Mouse (Mus musculus): ENCODE results near the gene Ahr. TPM values are rescaled to one million over a fixed set of nuclear protein-coding genes. Genes with fewer than 3 reads are reported as not detected.

Ahr gene
- polyA plus RNA-seq, 1 experiment from 2014 or later, result 2.3 TPM

DNA sequence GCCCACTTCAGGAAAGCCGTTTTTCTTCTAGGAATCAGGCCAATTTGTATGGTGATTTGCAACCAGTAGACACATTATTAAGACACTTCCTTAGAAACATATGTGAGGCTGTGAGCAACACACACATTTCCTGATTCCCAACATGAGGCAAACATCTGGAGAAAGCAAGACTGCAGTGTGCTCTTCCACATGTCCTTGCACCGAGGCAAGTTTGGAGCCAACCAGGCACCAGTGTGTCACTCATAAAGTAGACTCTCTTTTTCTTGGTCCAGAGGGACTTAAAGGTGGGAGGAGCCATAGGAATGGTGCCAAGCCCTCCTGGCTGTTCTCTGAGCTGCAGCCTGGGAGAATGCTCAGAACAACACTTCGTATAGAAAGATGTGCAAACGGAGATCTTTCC is 39.6 kb downstream of the Ahr start:
- ATAC-seq (ENCODE audit: low FRiP score, low read depth), result no peak

DNA sequence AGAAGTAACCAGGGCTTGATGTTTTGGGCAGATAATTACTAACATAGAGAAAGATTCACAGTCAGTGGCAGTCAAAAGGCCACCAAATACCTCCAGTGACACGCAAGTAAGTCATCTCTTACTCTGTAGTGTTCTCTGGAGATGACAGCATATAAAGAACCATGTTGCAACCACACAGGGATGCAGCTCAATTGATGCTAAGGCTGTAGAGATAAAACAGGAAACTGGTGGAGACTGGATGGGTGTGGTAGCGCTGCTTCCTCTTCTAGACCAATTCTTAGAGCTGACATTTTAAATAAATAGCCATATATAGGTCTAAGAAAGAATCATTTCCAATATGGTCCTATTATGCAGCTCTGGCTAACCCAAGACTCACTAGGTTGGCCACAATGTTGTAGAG is 54.1 kb downstream of the Ahr start:
- H3K27me3 ChIP-seq, result no peaks in the 10 kb centered on the region
- no peak for ATAC-seq (ENCODE audit: low FRiP score, low read depth)
- WGBS, result 86% methylated on average over 2 of the region's 2 CpGs

More for the DNA sequence above, 39.6 kb downstream of the Ahr start:
- Histone ChIP-seq H3K9ac (replicated peaks) (no peak overlapping the region), H3K4me1 (no peaks in the 10 kb centered on the region), H3K27ac (replicated peaks) (no peak overlapping the region), H3K36me3 (no peaks in the 10 kb centered on the region), H3K27me3 (no peaks in the 10 kb centered on the region), H3K4me2 (replicated peaks) (no peak overlapping the region), H3K4me3 (no peak overlapping the region), H3K9me3 (no peaks in the 10 kb centered on the region)
- WGBS, result 80% methylated on average over 4 of the region's 4 CpGs

DNA sequence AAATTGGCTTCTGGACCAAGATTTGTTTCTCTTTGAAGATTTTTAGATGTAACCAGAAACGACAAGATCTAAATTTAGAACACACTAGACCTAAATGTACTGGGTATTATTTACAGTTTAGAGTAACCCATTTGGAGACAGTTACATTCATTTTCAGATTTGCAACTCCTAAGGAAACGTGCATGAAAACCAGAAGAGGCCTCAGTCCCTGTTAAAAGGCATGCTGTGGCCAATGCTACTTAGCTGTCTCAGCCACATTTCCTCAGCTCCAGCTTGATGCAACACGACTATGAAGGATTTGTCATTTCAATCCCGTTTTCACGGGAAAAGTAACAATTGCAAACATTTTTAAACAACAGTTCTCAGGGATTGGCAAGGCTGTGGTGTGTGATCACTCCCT is 55.9 kb downstream of the Ahr start:
- no peak overlapping the region for H3K9ac ChIP-seq (replicated peaks)
- no peak overlapping the region for H3K27ac ChIP-seq (replicated peaks)
- ATAC-seq (ENCODE audit: low FRiP score, low read depth), result no peak
- no peak overlapping the region for H3K4me3 ChIP-seq
- no peak overlapping the region for H3K4me2 ChIP-seq (replicated peaks)
- no peaks in the 10 kb centered on the region for H3K4me1 ChIP-seq
- H3K36me3 ChIP-seq, result no peaks in the 10 kb centered on the region
- 79% methylated on average over 5 of the region's 5 CpGs for WGBS
- H3K27me3 ChIP-seq, result no peaks in the 10 kb centered on the region
- H3K9me3 ChIP-seq, result no peaks in the 10 kb centered on the region

More for the DNA sequence above, 54.1 kb downstream of the Ahr start:
- Histone ChIP-seq H3K4me3 (no peak overlapping the region), H3K4me2 (replicated peaks) (no peak overlapping the region), H3K27ac (replicated peaks) (no peak overlapping the region), H3K9ac (replicated peaks) (no peak overlapping the region), H3K4me1 (no peaks in the 10 kb centered on the region), H3K9me3 (no peaks in the 10 kb centered on the region), H3K36me3 (no peaks in the 10 kb centered on the region)

DNA sequence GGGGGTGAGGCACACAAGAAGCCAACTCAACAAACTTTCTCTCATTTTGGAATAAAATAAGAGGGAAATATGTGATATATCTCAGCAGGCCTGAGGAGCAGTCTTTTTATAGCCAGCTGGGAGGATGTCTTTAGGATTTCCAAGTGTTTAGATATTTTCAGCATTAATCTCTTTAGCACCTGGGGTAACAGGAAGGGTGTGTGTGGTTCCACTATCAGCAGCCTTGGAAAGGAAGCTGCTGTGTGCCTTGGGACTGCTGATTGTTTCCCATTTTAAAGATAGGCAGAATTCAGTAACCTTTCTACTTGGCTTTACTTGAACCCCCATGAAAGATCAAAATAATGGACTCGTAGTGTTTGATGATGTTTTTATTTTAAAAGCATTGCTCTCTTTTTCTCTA is 71.4 kb downstream of the Ahr start:
- no peaks in the 10 kb centered on the region for H3K27me3 ChIP-seq
- H3K27ac ChIP-seq (replicated peaks), result no peak overlapping the region
- no peak for ATAC-seq (ENCODE audit: low FRiP score, low read depth)
- H3K9me3 ChIP-seq, result no peaks in the 10 kb centered on the region
- H3K9ac ChIP-seq (replicated peaks), result no peak overlapping the region
- WGBS, result 76% methylated on average over 1 of the region's 1 CpGs
- no peaks in the 10 kb centered on the region for H3K36me3 ChIP-seq
- H3K4me3 ChIP-seq, result no peak overlapping the region
- no peak overlapping the region for H3K4me2 ChIP-seq (replicated peaks)
- H3K4me1 ChIP-seq, result no peaks in the 10 kb centered on the region

DNA sequence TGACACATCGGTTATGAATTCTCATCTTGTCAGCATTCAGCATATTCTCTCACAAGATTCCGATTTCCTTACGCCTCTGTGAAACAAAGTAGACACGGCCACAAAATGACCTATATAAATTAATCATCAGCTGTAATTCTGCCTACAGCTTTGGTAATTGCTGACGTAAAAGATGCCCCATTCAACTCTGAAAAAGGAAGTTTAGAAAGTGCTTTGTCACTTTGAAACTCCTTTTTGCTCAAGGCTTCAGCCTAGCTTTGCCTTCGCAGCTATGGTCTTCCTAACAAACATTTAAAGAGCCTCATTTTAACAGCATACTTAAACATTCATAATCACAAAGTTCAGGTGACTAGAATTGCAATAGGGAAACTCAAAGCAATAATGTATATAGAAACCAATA is 72.2 kb downstream of the Ahr start:
- Histone ChIP-seq H3K27ac (replicated peaks) (no peak overlapping the region), H3K9me3 (no peaks in the 10 kb centered on the region), H3K27me3 (no peaks in the 10 kb centered on the region), H3K4me2 (replicated peaks) (no peak overlapping the region), H3K4me3 (no peak overlapping the region), H3K36me3 (no peaks in the 10 kb centered on the region), H3K4me1 (no peaks in the 10 kb centered on the region), H3K9ac (replicated peaks) (no peak overlapping the region)
- WGBS, result 92% methylated on average over 6 of the region's 6 CpGs
- ATAC-seq (ENCODE audit: low FRiP score, low read depth), result no peak

DNA sequence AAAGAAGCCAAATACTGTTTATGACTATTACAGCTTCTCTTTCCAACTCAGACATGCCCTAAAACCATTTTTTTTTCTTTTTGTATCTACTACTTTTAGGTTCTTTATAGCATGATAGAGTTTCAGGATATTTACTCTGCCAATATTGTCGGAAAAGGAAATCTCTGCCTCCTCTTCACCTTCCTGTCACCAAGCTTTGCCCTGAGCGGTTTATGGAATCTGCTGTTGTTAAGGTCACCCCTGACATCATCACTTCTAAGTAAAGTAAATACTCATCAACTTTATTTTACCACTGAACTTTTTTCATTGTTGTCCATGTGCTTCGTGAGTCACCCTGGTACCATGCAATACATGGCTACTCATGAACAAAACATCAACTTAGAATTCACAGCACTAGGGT is 75.2 kb downstream of the Ahr start:
- no peak overlapping the region for H3K4me3 ChIP-seq
- H3K4me1 ChIP-seq, result no peaks in the 10 kb centered on the region
- no peaks in the 10 kb centered on the region for H3K36me3 ChIP-seq
- H3K27me3 ChIP-seq, result no peaks in the 10 kb centered on the region
- WGBS, result 85% methylated on average over 3 of the region's 3 CpGs
- ATAC-seq (ENCODE audit: low FRiP score, low read depth), result no peak
- no peak overlapping the region for H3K27ac ChIP-seq (replicated peaks)
- no peak overlapping the region for H3K4me2 ChIP-seq (replicated peaks)
- H3K9me3 ChIP-seq, result no peaks in the 10 kb centered on the region
- no peak overlapping the region for H3K9ac ChIP-seq (replicated peaks)
